Mouse (Mus musculus) embryonic fibroblast, embryonic 13.5 days (primary cell): Measurements from ENCODE around the gene Bnc2. TPM values are rescaled to one million over a fixed set of nuclear protein-coding genes. Genes with fewer than 3 reads are reported as not detected.

ENCODE experiments used
- H3K27ac ChIP-seq: 2 replicates; pipeline ENCODE4 v1.5.1; 2012; ENCODE audit warnings: low read length, control low read depth, inconsistent platforms; ENCODE audit not compliant: insufficient read depth
- H3K4me1 ChIP-seq: 2 replicates; pipeline ENCODE4 v1.6.1; 2011; ENCODE audit warnings: low read length; ENCODE audit not compliant: control insufficient read depth, insufficient read depth
- H3K4me3 ChIP-seq: 2 replicates; pipeline ENCODE4 v1.5.1; 2011; ENCODE audit warnings: mild to moderate bottlenecking, control low read depth, low read length; ENCODE audit not compliant: insufficient read depth
- CTCF ChIP-seq: IDR thresholded peaks from 2 replicates; pipeline ENCODE4 v1.5.1; 2011; ENCODE audit warnings: mild to moderate bottlenecking, control low read depth, low read length, moderate library complexity, borderline replicate concordance; ENCODE audit not compliant: insufficient read depth
- POLR2A ChIP-seq: IDR thresholded peaks from 2 replicates; pipeline ENCODE4 v1.6.1; 2011; ENCODE audit warnings: low read depth, mild to moderate bottlenecking, control low read depth, low read length, moderate library complexity
- polyA plus RNA-seq: library from polyadenylated mRNA; stranded (reverse); fragments of >200 nt; gene quantifications from 2 replicates; pipeline ENCODE4 v1.2.4, GENCODE M21; 2011; ENCODE audit warnings: low read depth; ENCODE audit not compliant: missing spikeins, insufficient read length

Gene Bnc2
- polyA plus RNA-seq, 1 experiment = 48.4 TPM

DNA sequence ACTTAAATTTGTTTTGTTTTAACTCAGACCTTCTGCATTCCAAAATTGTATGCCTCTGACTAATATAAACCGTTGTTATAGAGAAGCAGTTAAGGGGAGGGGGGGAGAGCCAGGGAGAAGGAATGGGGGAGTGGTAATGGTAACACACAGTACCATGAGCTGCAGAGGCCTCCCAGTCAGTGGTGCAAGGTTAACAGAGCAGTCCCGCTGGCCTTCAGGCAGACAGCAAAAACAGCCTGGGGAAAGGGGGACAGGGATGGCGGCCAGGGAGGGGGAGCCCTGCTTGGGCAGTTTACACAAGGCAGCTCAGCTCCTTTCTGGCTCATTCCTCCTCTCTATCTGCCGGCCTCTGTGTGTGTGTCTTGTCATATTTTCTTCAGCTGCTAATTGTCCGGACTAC, 151.9 kb downstream of the Bnc2 start:
- peak overlapping the region; percentile 98 for H3K27ac ChIP-seq
- peak; percentile 46; the same call in 1 of the 2 replicates for TF ChIP-seq POLR2A
- no peak for TF ChIP-seq CTCF
- no peak overlapping the region for H3K4me3 ChIP-seq
- peaks cover 11% of the 10 kb centered on the region for H3K4me1 ChIP-seq

DNA sequence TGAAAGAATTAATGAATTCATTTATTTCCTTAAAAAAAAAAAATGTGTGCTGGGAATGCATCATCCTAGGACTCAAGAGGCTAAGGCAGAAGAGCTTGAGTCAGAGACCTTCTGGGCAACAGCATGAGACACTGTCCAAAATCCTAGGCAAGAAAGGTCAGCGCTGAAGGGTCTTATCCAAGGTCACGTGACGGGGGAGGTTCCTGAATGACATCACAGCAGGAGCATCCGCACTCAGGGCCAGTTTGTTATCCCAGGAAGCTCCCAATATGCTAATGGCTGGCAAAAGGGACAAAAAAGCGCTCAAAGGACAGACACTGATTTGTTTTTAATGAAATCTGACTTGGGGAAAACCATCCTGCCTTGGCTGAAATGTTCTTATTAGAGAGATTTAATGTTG, 153.5 kb downstream of the Bnc2 start:
- TF ChIP-seq CTCF = no peak
- Histone ChIP-seq H3K4me1 (peaks cover 11% of the 10 kb centered on the region), H3K4me3 (no peak overlapping the region), H3K27ac (0 out of 2 replicates have a peak overlapping the region, but pooled peaks have one; percentile 34)

DNA sequence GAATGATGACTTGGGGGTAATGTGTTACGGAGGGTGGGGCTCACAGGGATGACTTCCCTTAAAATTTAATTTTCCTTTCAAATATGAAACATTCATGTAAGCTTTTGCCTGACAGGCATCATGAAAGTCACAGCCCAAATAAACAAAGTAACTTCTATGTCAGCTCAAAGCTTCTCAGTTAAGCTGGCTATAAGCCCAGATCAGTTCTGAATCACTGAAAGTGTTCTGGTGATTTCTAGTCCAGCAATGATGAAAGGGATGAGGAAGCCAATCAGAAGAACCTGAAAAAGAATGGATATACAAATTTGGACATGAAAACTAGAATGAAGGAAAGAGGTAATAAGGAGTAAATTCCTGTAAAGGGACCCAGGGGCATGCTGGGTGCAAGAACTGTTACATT, 164.6 kb downstream of the Bnc2 start:
- TF ChIP-seq CTCF (no peak), POLR2A (no peak; the same call in 1 of the 2 replicates)
- Histone ChIP-seq H3K27ac (peak overlapping the region; percentile 99), H3K4me1 (peaks cover 11% of the 10 kb centered on the region), H3K4me3 (no peak overlapping the region)

DNA sequence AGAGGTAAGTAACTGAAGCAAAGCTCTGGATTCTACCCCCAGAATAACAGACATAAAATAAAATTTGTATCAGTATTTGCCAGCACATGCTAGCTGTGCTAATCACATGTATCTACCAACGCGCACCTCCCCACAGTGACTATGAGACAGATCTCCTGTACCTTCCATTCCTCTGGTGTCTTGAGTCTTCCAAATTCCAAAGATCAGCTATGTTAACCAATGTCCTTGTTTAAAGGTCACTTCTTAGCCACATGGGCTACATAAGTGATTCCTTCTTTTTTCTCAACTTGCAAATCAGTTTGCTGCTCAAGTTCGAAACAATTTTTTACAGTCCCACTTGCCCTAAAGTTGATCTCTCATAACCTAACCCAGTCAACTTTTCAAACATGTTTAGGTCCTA, 167.5 kb downstream of the Bnc2 start:
- Histone ChIP-seq H3K27ac (no peak overlapping the region), H3K4me3 (no peak overlapping the region), H3K4me1 (peaks cover 17% of the 10 kb centered on the region)
- TF ChIP-seq CTCF = no peak
- no peak for TF ChIP-seq POLR2A

DNA sequence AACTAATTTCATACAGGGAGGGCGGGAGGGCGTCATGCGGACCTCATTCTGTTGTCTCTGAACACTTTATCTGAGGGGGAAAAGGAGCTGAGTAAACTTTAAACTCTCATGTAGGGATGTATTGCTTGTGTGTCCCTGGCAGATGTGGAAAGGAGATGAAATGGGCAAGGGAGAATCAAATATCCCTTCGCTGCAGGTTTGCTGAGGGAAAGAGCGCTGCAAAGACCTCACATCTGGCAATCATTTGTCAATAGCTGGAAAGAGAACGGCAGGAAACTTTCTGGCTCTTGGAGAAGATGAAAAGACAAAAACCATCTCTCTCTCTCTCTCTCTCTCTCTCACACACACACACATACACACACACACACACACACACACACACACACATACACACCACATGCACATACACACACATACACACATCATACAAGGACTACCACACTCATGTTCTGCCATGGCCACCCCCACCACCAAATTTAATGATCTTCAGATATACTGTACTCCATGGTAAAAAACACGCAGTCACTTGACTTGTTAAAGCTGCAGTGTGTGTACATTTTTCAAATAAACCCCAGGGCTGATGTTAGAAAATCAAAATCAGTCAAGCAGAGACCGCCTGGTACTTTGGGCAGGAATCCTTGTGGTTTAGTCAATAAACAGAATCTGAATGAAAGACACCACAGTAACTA, 172.3 kb downstream of the Bnc2 start:
- Histone ChIP-seq H3K27ac (peak overlapping the region; percentile 59; the same call in 1 of the 2 replicates), H3K4me1 (peaks cover 19% of the 10 kb centered on the region), H3K4me3 (no peak overlapping the region)
- TF ChIP-seq CTCF (no peak), POLR2A (no peak)

DNA sequence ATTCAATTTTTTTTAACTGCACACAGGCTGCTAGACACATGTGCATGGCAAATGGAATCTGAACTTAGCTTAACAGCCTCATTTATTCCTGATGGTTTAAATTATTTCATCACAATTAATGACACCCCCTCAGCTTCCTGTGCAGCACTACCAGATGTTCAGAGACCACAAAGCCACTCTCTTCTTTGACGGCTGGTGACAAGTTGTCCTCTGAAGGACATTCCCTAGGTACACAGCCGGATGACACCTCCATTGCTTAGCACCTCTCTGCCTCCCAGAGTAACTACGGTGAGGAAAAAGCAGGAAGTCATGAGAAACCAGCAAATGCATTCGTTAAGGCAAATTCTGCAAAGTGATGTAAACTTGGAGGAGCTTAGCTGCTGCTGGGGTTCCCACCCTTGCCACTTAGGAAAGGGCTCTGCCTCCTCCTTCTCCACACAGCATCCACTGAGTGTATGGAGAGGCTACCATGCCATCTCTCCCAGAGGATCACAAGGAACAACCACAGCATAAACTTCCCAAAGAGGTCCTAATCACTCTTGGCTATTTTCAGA, 174.2 kb downstream of the Bnc2 start:
- no peak overlapping the region for H3K4me3 ChIP-seq
- H3K27ac ChIP-seq = peak overlapping the region; percentile 32
- H3K4me1 ChIP-seq = peaks cover 19% of the 10 kb centered on the region
- no peak for TF ChIP-seq CTCF
- no peak for TF ChIP-seq POLR2A

DNA sequence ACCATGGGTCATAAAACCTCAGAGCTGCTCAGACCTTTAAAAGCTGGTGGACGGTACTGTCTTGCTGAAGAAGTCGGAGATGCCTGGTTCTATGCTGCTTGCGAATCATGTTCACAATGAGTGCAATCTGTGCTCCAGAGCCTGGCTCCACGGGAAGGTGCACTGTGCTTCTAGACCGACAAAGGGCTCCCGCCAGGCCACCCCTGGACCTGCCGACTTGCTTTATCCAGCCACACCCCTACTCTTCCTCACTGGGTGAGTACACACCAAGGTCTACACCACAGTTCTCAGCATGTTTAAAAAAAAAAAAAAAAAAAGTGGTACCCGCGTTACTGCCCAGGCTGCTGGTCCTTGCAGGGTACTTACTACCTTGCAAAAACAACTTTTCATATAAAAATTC, 174.8 kb downstream of the Bnc2 start:
- TF ChIP-seq POLR2A (no peak), CTCF (no peak)
- H3K27ac ChIP-seq = peak overlapping the region; percentile 10; the same call in 1 of the 2 replicates
- no peak overlapping the region for H3K4me3 ChIP-seq
- peaks cover 19% of the 10 kb centered on the region for H3K4me1 ChIP-seq

DNA sequence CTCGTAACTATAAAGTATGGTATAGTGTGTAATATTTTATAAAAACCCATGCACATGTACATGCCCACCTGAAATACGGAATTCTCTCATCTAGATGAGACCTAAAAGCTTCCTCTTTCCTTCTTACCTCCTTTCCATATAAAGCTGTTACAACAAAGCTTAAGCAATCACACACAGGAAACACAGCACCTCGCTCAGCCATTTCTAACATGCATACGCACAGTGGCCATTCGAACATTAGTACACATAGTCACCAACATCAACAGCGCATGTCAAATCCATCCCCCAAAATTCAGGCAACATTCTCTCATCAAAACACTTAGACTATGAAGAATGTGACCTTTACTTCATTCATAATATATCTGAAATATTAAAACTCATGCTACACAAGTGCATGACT, 176.6 kb downstream of the Bnc2 start:
- no peak for TF ChIP-seq POLR2A
- no peak for TF ChIP-seq CTCF
- Histone ChIP-seq H3K4me3 (no peak overlapping the region), H3K27ac (no peak overlapping the region), H3K4me1 (peaks cover 19% of the 10 kb centered on the region)

DNA sequence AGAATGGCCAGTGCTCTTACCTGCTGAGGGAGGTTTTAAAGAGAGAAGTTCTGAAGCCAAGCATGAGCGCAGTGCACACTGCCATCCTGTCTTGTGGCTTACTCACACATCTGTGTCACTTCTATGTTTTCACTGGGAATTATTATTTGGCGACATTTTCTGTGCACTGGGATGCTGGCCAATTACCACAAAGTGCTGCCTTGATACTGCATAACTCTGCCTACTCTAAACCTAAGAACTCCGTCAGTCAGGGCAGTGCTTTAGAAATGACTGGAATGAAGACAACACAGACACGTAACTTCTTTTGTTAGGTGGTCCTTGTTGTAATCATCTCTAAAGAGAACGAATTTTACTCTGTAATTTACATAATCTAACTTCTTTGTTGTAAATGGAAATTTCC, 186.8 kb downstream of the Bnc2 start:
- TF ChIP-seq CTCF = no peak
- TF ChIP-seq POLR2A = no peak
- H3K27ac ChIP-seq = 0 out of 2 replicates have a peak overlapping the region, but pooled peaks have one; percentile 9
- no peak overlapping the region for H3K4me3 ChIP-seq
- peaks cover 7% of the 10 kb centered on the region for H3K4me1 ChIP-seq

DNA sequence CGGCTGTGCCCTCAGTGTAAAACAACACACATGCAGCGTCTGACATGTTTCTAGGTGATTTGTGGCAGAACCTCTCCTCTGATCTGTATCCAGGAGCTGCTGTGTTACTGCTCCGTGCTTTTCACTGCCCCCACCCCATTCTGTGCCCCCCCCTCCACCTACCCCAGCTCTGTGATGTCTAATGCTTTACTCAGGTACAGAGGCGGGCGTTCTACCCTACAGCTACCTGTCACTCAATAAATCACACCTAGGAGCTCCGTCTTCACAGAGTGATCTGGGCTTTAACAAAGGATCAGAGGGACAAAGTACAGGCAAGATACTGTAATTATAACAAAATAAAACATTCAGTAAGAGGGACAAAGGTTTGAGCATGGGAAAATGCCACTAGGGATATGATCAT, 192.4 kb downstream of the Bnc2 start:
- no peak overlapping the region for H3K27ac ChIP-seq
- peaks cover 3% of the 10 kb centered on the region; the same call in 1 of the 2 replicates for H3K4me1 ChIP-seq
- TF ChIP-seq POLR2A = no peak
- no peak for TF ChIP-seq CTCF
- no peak overlapping the region for H3K4me3 ChIP-seq

DNA sequence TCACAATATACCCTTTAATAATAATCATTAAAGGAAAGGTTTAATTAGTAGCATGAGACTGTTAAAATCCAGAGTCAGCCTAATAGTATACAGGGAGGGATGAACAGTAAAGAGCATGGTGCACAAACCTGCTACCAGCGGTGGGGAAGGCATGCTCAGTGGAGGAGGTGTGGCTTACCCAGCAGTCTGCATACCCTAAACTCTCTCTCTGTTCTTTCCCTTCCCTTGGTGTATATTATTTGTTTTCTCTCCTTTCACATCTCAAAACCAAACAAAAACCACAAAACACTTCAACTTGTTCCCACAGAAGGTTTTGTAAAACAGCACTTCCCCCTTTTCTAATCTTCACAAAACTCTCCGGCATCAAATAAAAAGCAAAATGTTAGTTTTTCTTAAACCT, 202.4 kb downstream of the Bnc2 start:
- TF ChIP-seq CTCF (no peak), POLR2A (no peak)
- Histone ChIP-seq H3K4me3 (no peak overlapping the region), H3K4me1 (0 out of 2 replicates have a peak, but pooled peaks cover 2% of the 10 kb centered on the region), H3K27ac (no peak overlapping the region)
